Mouse (Mus musculus) hindbrain, embryonic 14.5 days (tissue): ENCODE data around the gene Fam184a. TPM values are rescaled to one million over a fixed set of nuclear protein-coding genes. Genes with fewer than 3 reads are reported as not detected.
"Not testable (repeated sequence)": the region's sequence is repeated elsewhere in the genome, so short reads cannot be mapped to it uniquely, and the experiment has no call there.

Experiments
- ATAC-seq: fragments of 200-750 bp; cut with Nextera tagmentation; 2 replicates; pipeline ENCODE4 v1.8.0; 2017; ENCODE audit warnings: moderate number of reproducible peaks, mild to moderate bottlenecking, moderate TSS enrichment, moderate library complexity; ENCODE audit not compliant: low FRiP score
- DNase-seq: peaks from one replicate; pipeline ENCODE4 v3.0.0-alpha.2; 2015; ENCODE audit warnings: low spot score
- H3K27ac ChIP-seq: fragments of 300-500 bp; sonication (generic); 2 replicates; pipeline ENCODE4 v1.5.1; 2014; ENCODE audit warnings: mild to moderate bottlenecking, moderate library complexity
- H3K27me3 ChIP-seq: fragments of 300-500 bp; sonication (generic); 2 replicates; pipeline ENCODE4 v1.6.1; 2014; ENCODE audit warnings: mild to moderate bottlenecking, low read length, mixed read lengths; ENCODE audit not compliant: control insufficient read depth, insufficient read depth
- H3K36me3 ChIP-seq: fragments of 300-500 bp; sonication (generic); replicated peaks from 2 replicates; pipeline ENCODE4 v1.6.1; 2014; ENCODE audit not compliant: control insufficient read depth, insufficient read depth
- H3K4me1 ChIP-seq: fragments of 300-500 bp; sonication (generic); replicated peaks from 2 replicates; pipeline ENCODE4 v1.6.1; 2014; ENCODE audit warnings: antibody characterized with exemption, low read length, mixed read lengths; ENCODE audit not compliant: control insufficient read depth, insufficient read depth
- H3K4me2 ChIP-seq: fragments of 300-500 bp; sonication (generic); replicated peaks from 2 replicates; pipeline ENCODE4 v1.6.1; 2014; ENCODE audit warnings: mild to moderate bottlenecking, moderate library complexity
- H3K4me3 ChIP-seq: fragments of 300-500 bp; sonication (generic); replicated peaks from 2 replicates; pipeline ENCODE4 v1.5.1; 2014; ENCODE audit warnings: mild to moderate bottlenecking, low read length
- H3K9ac ChIP-seq: fragments of 300-500 bp; sonication (generic); 2 replicates; pipeline ENCODE4 v1.6.1; 2014
- H3K9me3 ChIP-seq: fragments of 300-500 bp; sonication (generic); 2 replicates; pipeline ENCODE4 v1.6.1; 2016; ENCODE audit warnings: low read length; ENCODE audit not compliant: control insufficient read depth
- WGBS: fragments of 180-500 bp; shearing (Covaris S2); extraction: QIAGEN DNeasy Blood & Tissue Kit; methylation state at CpG from one replicate; pipeline ENCODE4 v1.1.7; 2014; 5-methylcytosine and 5-hydroxymethylcytosine counted together
- polyA plus RNA-seq: library from polyadenylated mRNA; unstranded; fragments of >200 nt; fragmentation: Nextera tagmentation; extraction: Ambion mirVana; gene quantifications from 2 replicates; pipeline ENCODE4 v1.2.1, GENCODE M21; 2014

Gene Fam184a
- polyA plus RNA-seq, 1 experiment from 2014 or later = 15.7 TPM

GRCm38 (mm10) chr10:53679690-53680557 lies 71.0 kb downstream of the Fam184a start:
- no peaks in the 10 kb centered on the region for H3K27me3 ChIP-seq
- H3K4me2 ChIP-seq = no peak overlapping the region
- no peaks in the 10 kb centered on the region for H3K9me3 ChIP-seq
- WGBS = 56% methylated on average over 6 of the region's 6 CpGs
- ATAC-seq = peak; percentile 82
- no peak overlapping the region for H3K4me3 ChIP-seq
- no peak overlapping the region for H3K9ac ChIP-seq
- no peak for DNase-seq
- no peaks in the 10 kb centered on the region for H3K4me1 ChIP-seq
- peak overlapping the region; percentile 20; the same call in 1 of the 2 replicates for H3K27ac ChIP-seq
- peaks cover 12% of the 10 kb centered on the region; the same call in 1 of the 2 replicates for H3K36me3 ChIP-seq

- Histone ChIP-seq H3K27ac (no peak overlapping the region), H3K4me2 (no peak overlapping the region), H3K4me1 (no peaks in the 10 kb centered on the region), H3K27me3 (no peaks in the 10 kb centered on the region), H3K36me3 (no peaks in the 10 kb centered on the region; the same call in 1 of the 2 replicates), H3K9ac (no peak overlapping the region), H3K9me3 (no peaks in the 10 kb centered on the region), H3K4me3 (no peak overlapping the region)
- ATAC-seq = no peak
- DNase-seq = no peak
- 80% methylated on average over 4 of the region's 4 CpGs for WGBS
Observed at GRCm38 (mm10) chr10:53661788-53662187, 89.1 kb downstream of the Fam184a start.

GRCm38 (mm10) chr10:53654239-53654638 lies 96.7 kb downstream of the Fam184a start:
- H3K4me3 ChIP-seq, DNase-seq, H3K9ac ChIP-seq, H3K27ac ChIP-seq, H3K4me2 ChIP-seq, H3K9me3 ChIP-seq, H3K27me3 ChIP-seq, H3K4me1 ChIP-seq, ATAC-seq: not testable (repeated sequence)
- WGBS = 80% methylated on average over 5 of the region's 5 CpGs
- peaks cover 15% of the 10 kb centered on the region for H3K36me3 ChIP-seq

GRCm38 (mm10) chr10:53650683-53651082 lies 100.2 kb downstream of the Fam184a start:
- Histone ChIP-seq H3K4me2 (no peak overlapping the region), H3K4me1 (no peaks in the 10 kb centered on the region), H3K36me3 (peaks cover 30% of the 10 kb centered on the region), H3K27ac (no peak overlapping the region), H3K9ac (no peak overlapping the region), H3K9me3 (no peaks in the 10 kb centered on the region), H3K27me3 (no peaks in the 10 kb centered on the region), H3K4me3 (no peak overlapping the region)
- WGBS = 77% methylated on average over 2 of the region's 2 CpGs
- ATAC-seq = no peak
- DNase-seq = no peak

GRCm38 (mm10) chr10:53641507-53641906 lies 109.4 kb downstream of the Fam184a start:
- DNase-seq = peak; percentile 78
- peak; percentile 71; the same call in 1 of the 2 replicates for ATAC-seq
- Histone ChIP-seq H3K4me2 (no peak overlapping the region), H3K4me1 (no peaks in the 10 kb centered on the region), H3K9ac (no peak overlapping the region), H3K9me3 (no peaks in the 10 kb centered on the region), H3K27ac (no peak overlapping the region), H3K36me3 (peaks cover under 1% of the 10 kb centered on the region; the same call in 1 of the 2 replicates), H3K27me3 (no peaks in the 10 kb centered on the region), H3K4me3 (no peak overlapping the region)

- H3K27ac ChIP-seq = no peak overlapping the region
- 90% methylated on average over 13 of the region's 13 CpGs for WGBS
- H3K4me3 ChIP-seq = no peak overlapping the region
- no peak overlapping the region for H3K4me2 ChIP-seq
- DNase-seq (no peak), ATAC-seq (no peak)
- H3K4me1 ChIP-seq = no peaks in the 10 kb centered on the region
- H3K9me3 ChIP-seq = no peaks in the 10 kb centered on the region
- no peaks in the 10 kb centered on the region for H3K36me3 ChIP-seq
- H3K9ac ChIP-seq = no peak overlapping the region
- no peaks in the 10 kb centered on the region for H3K27me3 ChIP-seq
Observed at GRCm38 (mm10) chr10:53635246-53635971, 115.5 kb downstream of the Fam184a start.

GRCm38 (mm10) chr10:53634160-53634559 lies 116.8 kb downstream of the Fam184a start:
- 85% methylated on average over 10 of the region's 10 CpGs for WGBS
- H3K9ac ChIP-seq = no peak overlapping the region
- no peak overlapping the region for H3K4me2 ChIP-seq
- H3K4me3 ChIP-seq = no peak overlapping the region
- H3K27me3 ChIP-seq = no peaks in the 10 kb centered on the region
- no peaks in the 10 kb centered on the region for H3K4me1 ChIP-seq
- no peaks in the 10 kb centered on the region for H3K9me3 ChIP-seq
- DNase-seq (no peak), ATAC-seq (no peak)
- no peaks in the 10 kb centered on the region for H3K36me3 ChIP-seq
- no peak overlapping the region for H3K27ac ChIP-seq

- not testable (repeated sequence) for H3K27me3 ChIP-seq, H3K9me3 ChIP-seq, H3K36me3 ChIP-seq, H3K4me1 ChIP-seq, ATAC-seq, DNase-seq
- H3K4me2 ChIP-seq = peak within 1 kb of the TSS; percentile 43
- 56% methylated on average over 10 of the region's 10 CpGs for WGBS
- peak within 1 kb of the TSS; percentile 79 for H3K4me3 ChIP-seq
- H3K27ac ChIP-seq = peak within 1 kb of the TSS; percentile 91
- H3K9ac ChIP-seq = peak within 1 kb of the TSS; percentile 63
Observed at GRCm38 (mm10) chr10:53630339-53630738, 120.6 kb downstream of the Fam184a start, which contains the start of gene Mcm9. TSS of gene Mcm9 (minus strand) at chr10:53630439.

GRCm38 (mm10) chr10:53629918-53630250 lies 121.0 kb downstream of the Fam184a start:
- DNase-seq (peak; percentile 96), ATAC-seq (peak; percentile 97)
- Histone ChIP-seq H3K9ac (peak overlapping the region; percentile 63), H3K27me3 (no peaks in the 10 kb centered on the region), H3K4me2 (peak overlapping the region; percentile 43), H3K4me3 (peak overlapping the region; percentile 79), H3K36me3 (0 out of 2 replicates have a peak, but pooled peaks cover 2% of the 10 kb centered on the region), H3K27ac (peak overlapping the region; percentile 91), H3K4me1 (no peaks in the 10 kb centered on the region), H3K9me3 (no peaks in the 10 kb centered on the region)
- under 1% methylated on average over 35 of the region's 35 CpGs for WGBS
